Mouse (Mus musculus) kidney, adult 2 months (tissue): ENCODE results near the gene Nfkbil1.

Source experiments
- CTCF ChIP-seq: fragments of 200-500 bp; conservative IDR thresholded peaks from 2 replicates; pipeline ENCODE4 v1.5.1; 2011; ENCODE audit warnings: low read depth, mild to moderate bottlenecking, control low read depth, low read length, moderate library complexity, mixed read lengths; ENCODE audit not compliant: insufficient read depth, insufficient read length
- POLR2A ChIP-seq: fragments of 200-500 bp; IDR thresholded peaks from one replicate; pipeline ENCODE4 v1.6.1; 2011; ENCODE audit warnings: low read depth, low read length, control low read depth

- no peak for TF ChIP-seq CTCF
- TF ChIP-seq POLR2A: no peak
Measured at GRCm38 (mm10) chr17:35278957-35279688, 43.5 kb upstream of the Nfkbil1 start.
